Mouse (Mus musculus): Measurements from ENCODE around the gene Swsap1. TPM values are rescaled to one million over a fixed set of nuclear protein-coding genes. Genes with fewer than 3 reads are reported as not detected.

Gene Swsap1
- polyA plus RNA-seq, 1 experiment from 2014 or later: 9.0 TPM

- Histone ChIP-seq H3K27ac (ENCODE audit: low read length) (peak overlapping the region; percentile 70; the same call in 1 of the 2 replicates), H3K9ac (replicated peaks; ENCODE audit: low read length) (no peak overlapping the region), H3K27me3 (ENCODE audit: insufficient read depth, low read length) (no peaks in the 10 kb centered on the region), H3K4me1 (ENCODE audit: insufficient read depth, low read length) (peaks cover 28% of the 10 kb centered on the region), H3K4me2 (replicated peaks; ENCODE audit: low read depth, low read length) (no peak overlapping the region), H3K9me3 (ENCODE audit: low read length) (no peaks in the 10 kb centered on the region), H3K4me3 (ENCODE audit: low read length) (no peak overlapping the region), H3K36me3 (ENCODE audit: insufficient read depth, low read length) (0 out of 2 replicates have a peak, but pooled peaks cover 9% of the 10 kb centered on the region)
- WGBS: 42% methylated on average over 3 of the region's 3 CpGs
- no peak for ATAC-seq (ENCODE audit: low FRiP score, low TSS enrichment)
Observed at GRCm38 (mm10) chr9:21923490-21924098, 32.0 kb upstream of the Swsap1 start.

GRCm38 (mm10) chr9:21924099-21924493 is 31.5 kb upstream of the Swsap1 start:
- H3K9me3 ChIP-seq (ENCODE audit: low read length): no peaks in the 10 kb centered on the region
- H3K36me3 ChIP-seq (ENCODE audit: insufficient read depth, low read length): 0 out of 2 replicates have a peak, but pooled peaks cover 9% of the 10 kb centered on the region
- H3K27ac ChIP-seq (ENCODE audit: low read length): peak overlapping the region; percentile 70; the same call in 1 of the 2 replicates
- H3K4me3 ChIP-seq (ENCODE audit: low read length): no peak overlapping the region
- peak; percentile 33; the same call in 1 of the 2 replicates for ATAC-seq (ENCODE audit: low FRiP score, low TSS enrichment)
- peaks cover 28% of the 10 kb centered on the region for H3K4me1 ChIP-seq (ENCODE audit: insufficient read depth, low read length)
- H3K9ac ChIP-seq (replicated peaks; ENCODE audit: low read length): no peak overlapping the region
- H3K4me2 ChIP-seq (replicated peaks; ENCODE audit: low read depth, low read length): no peak overlapping the region
- no peaks in the 10 kb centered on the region for H3K27me3 ChIP-seq (ENCODE audit: insufficient read depth, low read length)
- 58% methylated on average over 6 of the region's 6 CpGs for WGBS

- 0 out of 2 replicates have a peak, but pooled peaks cover 9% of the 10 kb centered on the region for H3K36me3 ChIP-seq (ENCODE audit: insufficient read depth, low read length)
- ATAC-seq (ENCODE audit: low FRiP score, low TSS enrichment): no peak
- no peak overlapping the region for H3K4me3 ChIP-seq (ENCODE audit: low read length)
- no peaks in the 10 kb centered on the region for H3K27me3 ChIP-seq (ENCODE audit: insufficient read depth, low read length)
- H3K9ac ChIP-seq (replicated peaks; ENCODE audit: low read length): no peak overlapping the region
- no peaks in the 10 kb centered on the region for H3K9me3 ChIP-seq (ENCODE audit: low read length)
- peaks cover 28% of the 10 kb centered on the region for H3K4me1 ChIP-seq (ENCODE audit: insufficient read depth, low read length)
- H3K27ac ChIP-seq (ENCODE audit: low read length): no peak overlapping the region
- no peak overlapping the region for H3K4me2 ChIP-seq (replicated peaks; ENCODE audit: low read depth, low read length)
- WGBS: 87% methylated on average over 3 of the region's 3 CpGs
Observed at GRCm38 (mm10) chr9:21925034-21925433, 30.5 kb upstream of the Swsap1 start.

GRCm38 (mm10) chr9:21925506-21925905 is 30.0 kb upstream of the Swsap1 start:
- peaks cover 28% of the 10 kb centered on the region for H3K4me1 ChIP-seq (ENCODE audit: insufficient read depth, low read length)
- no peaks in the 10 kb centered on the region for H3K27me3 ChIP-seq (ENCODE audit: insufficient read depth, low read length)
- H3K27ac ChIP-seq (ENCODE audit: low read length): no peak overlapping the region
- WGBS: 100% methylated on average over 1 of the region's 1 CpGs
- H3K9ac ChIP-seq (replicated peaks; ENCODE audit: low read length): no peak overlapping the region
- ATAC-seq (ENCODE audit: low FRiP score, low TSS enrichment): no peak
- H3K4me3 ChIP-seq (ENCODE audit: low read length): no peak overlapping the region
- 0 out of 2 replicates have a peak, but pooled peaks cover 9% of the 10 kb centered on the region for H3K36me3 ChIP-seq (ENCODE audit: insufficient read depth, low read length)
- no peaks in the 10 kb centered on the region for H3K9me3 ChIP-seq (ENCODE audit: low read length)
- H3K4me2 ChIP-seq (replicated peaks; ENCODE audit: low read depth, low read length): no peak overlapping the region

GRCm38 (mm10) chr9:21926155-21926554 is 29.4 kb upstream of the Swsap1 start:
- Histone ChIP-seq H3K9ac (replicated peaks; ENCODE audit: low read length) (peak overlapping the region; percentile 70), H3K4me3 (ENCODE audit: low read length) (peak overlapping the region; percentile 60), H3K4me1 (ENCODE audit: insufficient read depth, low read length) (peaks cover 28% of the 10 kb centered on the region), H3K4me2 (replicated peaks; ENCODE audit: low read depth, low read length) (peak overlapping the region; percentile 64), H3K27ac (ENCODE audit: low read length) (no peak overlapping the region), H3K9me3 (ENCODE audit: low read length) (no peaks in the 10 kb centered on the region), H3K27me3 (ENCODE audit: insufficient read depth, low read length) (no peaks in the 10 kb centered on the region), H3K36me3 (ENCODE audit: insufficient read depth, low read length) (0 out of 2 replicates have a peak, but pooled peaks cover 9% of the 10 kb centered on the region)
- WGBS: 77% methylated on average over 6 of the region's 6 CpGs
- ATAC-seq (ENCODE audit: low FRiP score, low TSS enrichment): no peak

GRCm38 (mm10) chr9:21926784-21927183 is 28.8 kb upstream of the Swsap1 start:
- Histone ChIP-seq H3K4me1 (ENCODE audit: insufficient read depth, low read length) (peaks cover 28% of the 10 kb centered on the region), H3K9ac (replicated peaks; ENCODE audit: low read length) (peak overlapping the region; percentile 70), H3K9me3 (ENCODE audit: low read length) (no peaks in the 10 kb centered on the region), H3K27me3 (ENCODE audit: insufficient read depth, low read length) (no peaks in the 10 kb centered on the region), H3K4me2 (replicated peaks; ENCODE audit: low read depth, low read length) (peak overlapping the region; percentile 64), H3K27ac (ENCODE audit: low read length) (peak overlapping the region; percentile 26; the same call in 1 of the 2 replicates), H3K36me3 (ENCODE audit: insufficient read depth, low read length) (0 out of 2 replicates have a peak, but pooled peaks cover 9% of the 10 kb centered on the region), H3K4me3 (ENCODE audit: low read length) (peak overlapping the region; percentile 60)
- WGBS: 0% methylated on average over 6 of the region's 6 CpGs
- no peak for ATAC-seq (ENCODE audit: low FRiP score, low TSS enrichment)

GRCm38 (mm10) chr9:21927208-21927753 is 28.3 kb upstream of the Swsap1 start, which contains the start of the genes Ccdc159 and Tmem205:
TSS of gene Ccdc159 (plus strand) at chr9:21927471.
TSS of gene Tmem205 (minus strand) at chr9:21927556.
- Histone ChIP-seq H3K9ac (replicated peaks; ENCODE audit: low read length) (peak within 1 kb of the TSS; percentile 70), H3K4me2 (replicated peaks; ENCODE audit: low read depth, low read length) (peak within 1 kb of the TSS; percentile 64), H3K27ac (ENCODE audit: low read length) (peak within 1 kb of the TSS; percentile 35), H3K36me3 (ENCODE audit: insufficient read depth, low read length) (0 out of 2 replicates have a peak, but pooled peaks cover 9% of the 10 kb centered on the region), H3K27me3 (ENCODE audit: insufficient read depth, low read length) (no peaks in the 10 kb centered on the region), H3K9me3 (ENCODE audit: low read length) (no peaks in the 10 kb centered on the region), H3K4me1 (ENCODE audit: insufficient read depth, low read length) (peaks cover 28% of the 10 kb centered on the region), H3K4me3 (ENCODE audit: low read length) (peak within 1 kb of the TSS; percentile 60)
- ATAC-seq (ENCODE audit: low FRiP score, low TSS enrichment): peak; percentile 99
- WGBS: 0% methylated on average over 28 of the region's 28 CpGs

GRCm38 (mm10) chr9:21929208-21929607 is 26.3 kb upstream of the Swsap1 start:
- Histone ChIP-seq H3K36me3 (ENCODE audit: insufficient read depth, low read length) (0 out of 2 replicates have a peak, but pooled peaks cover 7% of the 10 kb centered on the region), H3K4me3 (ENCODE audit: low read length) (no peak overlapping the region), H3K4me2 (replicated peaks; ENCODE audit: low read depth, low read length) (no peak overlapping the region), H3K4me1 (ENCODE audit: insufficient read depth, low read length) (peaks cover 18% of the 10 kb centered on the region), H3K27me3 (ENCODE audit: insufficient read depth, low read length) (no peaks in the 10 kb centered on the region), H3K27ac (ENCODE audit: low read length) (no peak overlapping the region), H3K9me3 (ENCODE audit: low read length) (no peaks in the 10 kb centered on the region), H3K9ac (replicated peaks; ENCODE audit: low read length) (no peak overlapping the region)
- 82% methylated on average over 3 of the region's 3 CpGs for WGBS
- ATAC-seq (ENCODE audit: low FRiP score, low TSS enrichment): no peak

- H3K9me3 ChIP-seq (ENCODE audit: low read length): no peaks in the 10 kb centered on the region
- H3K9ac ChIP-seq (replicated peaks; ENCODE audit: low read length): no peak overlapping the region
- H3K4me1 ChIP-seq (ENCODE audit: insufficient read depth, low read length): peaks cover 5% of the 10 kb centered on the region
- H3K27ac ChIP-seq (ENCODE audit: low read length): no peak overlapping the region
- no peak overlapping the region for H3K4me3 ChIP-seq (ENCODE audit: low read length)
- H3K27me3 ChIP-seq (ENCODE audit: insufficient read depth, low read length): no peaks in the 10 kb centered on the region
- 80% methylated on average over 2 of the region's 2 CpGs for WGBS
- H3K4me2 ChIP-seq (replicated peaks; ENCODE audit: low read depth, low read length): no peak overlapping the region
- no peak for ATAC-seq (ENCODE audit: low FRiP score, low TSS enrichment)
- no peaks in the 10 kb centered on the region for H3K36me3 ChIP-seq (ENCODE audit: insufficient read depth, low read length)
Observed at GRCm38 (mm10) chr9:21932006-21932405, 23.5 kb upstream of the Swsap1 start.
